Mouse (Mus musculus) stomach, postnatal 0 days (tissue): ENCODE data around the gene Klhl2. TPM values are rescaled to one million over a fixed set of nuclear protein-coding genes. Genes with fewer than 3 reads are reported as not detected.

Experiments
- ATAC-seq: fragments of 200-750 bp; cut with Nextera tagmentation; 2 replicates; pipeline ENCODE4 v1.8.0; 2017; ENCODE audit not compliant: low FRiP score, low TSS enrichment
- DNase-seq: peaks from one replicate; pipeline ENCODE4 v3.0.0-alpha.2; 2016; ENCODE audit warnings: low spot score
- H3K27ac ChIP-seq: fragments of 300-500 bp; sonication (generic); replicated peaks from 2 replicates; pipeline ENCODE4 v1.5.1; 2014; ENCODE audit warnings: mild to moderate bottlenecking, control low read depth
- H3K27me3 ChIP-seq: fragments of 300-500 bp; sonication (generic); 2 replicates; pipeline ENCODE4 v1.6.1; 2014; ENCODE audit warnings: low read length; ENCODE audit not compliant: control insufficient read depth, insufficient read depth
- H3K36me3 ChIP-seq: fragments of 300-500 bp; sonication (generic); 2 replicates; pipeline ENCODE4 v1.6.1; 2014; ENCODE audit warnings: low read length, mixed read lengths; ENCODE audit not compliant: control insufficient read depth, insufficient read depth
- H3K4me1 ChIP-seq: fragments of 300-500 bp; sonication (generic); replicated peaks from 2 replicates; pipeline ENCODE4 v1.6.1; 2014; ENCODE audit warnings: antibody characterized with exemption; ENCODE audit not compliant: control insufficient read depth, insufficient read depth
- H3K4me2 ChIP-seq: fragments of 300-500 bp; sonication (generic); replicated peaks from 2 replicates; pipeline ENCODE4 v1.6.1; 2014; ENCODE audit warnings: low read depth, mild to moderate bottlenecking, control low read depth, moderate library complexity
- H3K4me3 ChIP-seq: fragments of 300-500 bp; sonication (generic); 2 replicates; pipeline ENCODE4 v1.5.1; 2014; ENCODE audit warnings: low read depth, low read length, control low read depth
- H3K9ac ChIP-seq: fragments of 300-500 bp; sonication (generic); 2 replicates; pipeline ENCODE4 v1.6.1; 2014; ENCODE audit warnings: mild to moderate bottlenecking, low read length, control low read depth, mixed read lengths
- H3K9me3 ChIP-seq: fragments of 300-500 bp; sonication (generic); 2 replicates; pipeline ENCODE4 v1.6.1; 2016; ENCODE audit warnings: low read length; ENCODE audit not compliant: control insufficient read depth
- CTCF ChIP-seq: IDR thresholded peaks from 2 replicates; pipeline ENCODE4 v1.5.1; 2016; ENCODE audit warnings: antibody characterized with exemption, low read depth, mild to moderate bottlenecking, moderate library complexity
- EP300 ChIP-seq: optimal IDR thresholded peaks from 2 replicates; pipeline ENCODE3; 2016; ENCODE audit warnings: antibody characterized with exemption
- WGBS: fragments of 180-500 bp; shearing (Covaris S2); extraction: QIAGEN DNeasy Blood & Tissue Kit; methylation state at CpG from one replicate; pipeline ENCODE4 v1.1.7; 2014; 5-methylcytosine and 5-hydroxymethylcytosine counted together
- polyA plus RNA-seq: library from polyadenylated mRNA; unstranded; fragments of >200 nt; fragmentation: Nextera tagmentation; extraction: Ambion mirVana; gene quantifications from 2 replicates; pipeline ENCODE4 v1.2.1, GENCODE M21; 2015

The Klhl2 gene
- polyA plus RNA-seq: 13.4 and 14.0 TPM in 2 replicates

DNA sequence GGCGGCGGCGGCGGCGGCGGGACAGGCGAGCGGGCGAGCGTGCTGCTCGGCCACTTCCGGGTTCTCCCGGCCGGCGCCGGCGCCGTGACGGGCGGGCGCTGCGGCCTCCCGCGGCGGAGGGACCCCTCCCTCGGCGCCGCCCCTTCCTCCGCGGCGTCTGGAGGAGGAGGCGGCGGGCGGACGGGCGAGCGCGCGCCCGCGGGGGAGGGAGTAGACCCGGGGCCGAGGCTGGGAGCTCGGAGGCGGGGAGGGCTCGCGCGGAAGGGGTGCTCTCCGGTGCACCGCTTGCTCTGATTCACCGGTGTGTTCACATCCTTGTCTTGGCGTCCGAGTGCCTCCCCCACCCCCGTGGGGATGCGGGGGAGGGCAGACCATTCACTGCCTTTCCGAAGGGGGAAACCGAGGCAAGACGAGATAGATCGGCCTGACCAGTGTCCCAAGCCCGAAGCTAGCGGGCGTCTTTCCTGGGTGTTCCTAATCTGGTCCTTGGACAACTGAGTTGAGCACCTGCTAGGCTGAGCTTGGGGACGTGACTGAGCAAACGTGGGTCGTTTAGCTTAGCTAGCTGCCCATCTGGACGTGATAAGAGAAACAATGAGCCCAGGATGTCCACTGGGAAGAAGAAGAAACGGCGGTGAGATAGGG is at the start of gene Klhl2:
Gene Klhl2, minus strand, starts transcription at position 121 of the 645 bp plus-strand sequence.
- peak within 1 kb of the TSS; percentile 88 for H3K9ac ChIP-seq
- no peaks in the 10 kb centered on the region for H3K9me3 ChIP-seq
- no peaks in the 10 kb centered on the region for H3K36me3 ChIP-seq
- H3K27me3 ChIP-seq: no peaks in the 10 kb centered on the region
- peak; percentile 23; the same call in 1 of the 2 replicates for TF ChIP-seq CTCF
- no peak for TF ChIP-seq EP300
- peak within 1 kb of the TSS; percentile 83 for H3K27ac ChIP-seq
- DNase-seq (peak; percentile 81), ATAC-seq (peak; percentile 93)
- under 1% methylated on average over 43 of the region's 68 CpGs for WGBS
- H3K4me3 ChIP-seq: peak within 1 kb of the TSS; percentile 91
- H3K4me2 ChIP-seq: peak within 1 kb of the TSS; percentile 90
- H3K4me1 ChIP-seq: peaks cover 3% of the 10 kb centered on the region; the same call in 1 of the 2 replicates

DNA sequence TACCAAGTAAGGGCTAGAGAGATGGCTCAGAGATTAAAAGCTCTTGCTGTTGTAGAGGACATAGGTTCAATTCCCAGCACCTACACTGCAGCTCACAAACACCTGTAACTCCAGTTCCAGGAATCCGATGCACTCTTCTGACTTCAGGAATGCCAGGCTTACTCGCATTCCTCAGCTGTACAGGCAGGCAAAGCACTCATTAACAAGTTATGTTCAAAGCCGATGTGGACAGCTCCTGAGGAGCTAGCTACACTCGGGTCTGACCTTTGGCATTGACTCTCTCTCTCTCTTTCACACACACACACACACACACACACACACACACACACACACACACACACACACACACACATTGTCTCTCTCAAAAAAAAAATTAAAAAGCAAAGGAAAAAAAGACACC is 48.9 kb upstream of the Klhl2 start:
- Histone ChIP-seq H3K4me1 (no peaks in the 10 kb centered on the region), H3K4me3 (no peak overlapping the region), H3K4me2 (no peak overlapping the region), H3K36me3 (no peaks in the 10 kb centered on the region), H3K27ac (no peak overlapping the region), H3K27me3 (no peaks in the 10 kb centered on the region), H3K9ac (no peak overlapping the region), H3K9me3 (no peaks in the 10 kb centered on the region)
- no peak for ATAC-seq
- 19% methylated on average over 4 of the region's 4 CpGs for WGBS
- DNase-seq: no peak
- TF ChIP-seq CTCF (no peak), EP300 (no peak)

DNA sequence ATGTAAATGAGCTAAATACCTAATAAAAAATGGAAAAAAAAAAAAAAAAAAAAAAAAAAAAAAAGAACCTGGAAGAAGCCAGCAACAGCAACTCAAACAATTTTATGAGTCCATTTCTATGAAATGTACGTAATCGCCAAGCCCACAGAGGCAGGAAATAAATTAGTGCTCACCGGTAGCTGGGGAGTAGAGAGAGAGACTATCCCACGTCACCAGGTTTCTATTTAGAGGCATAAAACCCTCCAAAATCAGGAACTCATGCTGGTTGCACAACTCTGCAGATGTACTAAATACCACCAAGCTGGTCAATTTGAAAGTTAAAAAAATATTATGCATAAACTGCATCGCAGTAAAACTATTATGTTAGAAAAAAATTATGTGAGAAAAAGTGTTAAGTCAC is 46.9 kb upstream of the Klhl2 start:
- H3K9ac ChIP-seq: no peak overlapping the region
- no peak overlapping the region for H3K4me2 ChIP-seq
- WGBS: 88% methylated on average over 5 of the region's 5 CpGs
- H3K4me3 ChIP-seq: no peak overlapping the region
- TF ChIP-seq CTCF (no peak), EP300 (no peak)
- no peaks in the 10 kb centered on the region for H3K36me3 ChIP-seq
- no peak overlapping the region for H3K27ac ChIP-seq
- H3K27me3 ChIP-seq: no peaks in the 10 kb centered on the region
- no peaks in the 10 kb centered on the region for H3K9me3 ChIP-seq
- H3K4me1 ChIP-seq: no peaks in the 10 kb centered on the region
- ATAC-seq (no peak), DNase-seq (no peak)

DNA sequence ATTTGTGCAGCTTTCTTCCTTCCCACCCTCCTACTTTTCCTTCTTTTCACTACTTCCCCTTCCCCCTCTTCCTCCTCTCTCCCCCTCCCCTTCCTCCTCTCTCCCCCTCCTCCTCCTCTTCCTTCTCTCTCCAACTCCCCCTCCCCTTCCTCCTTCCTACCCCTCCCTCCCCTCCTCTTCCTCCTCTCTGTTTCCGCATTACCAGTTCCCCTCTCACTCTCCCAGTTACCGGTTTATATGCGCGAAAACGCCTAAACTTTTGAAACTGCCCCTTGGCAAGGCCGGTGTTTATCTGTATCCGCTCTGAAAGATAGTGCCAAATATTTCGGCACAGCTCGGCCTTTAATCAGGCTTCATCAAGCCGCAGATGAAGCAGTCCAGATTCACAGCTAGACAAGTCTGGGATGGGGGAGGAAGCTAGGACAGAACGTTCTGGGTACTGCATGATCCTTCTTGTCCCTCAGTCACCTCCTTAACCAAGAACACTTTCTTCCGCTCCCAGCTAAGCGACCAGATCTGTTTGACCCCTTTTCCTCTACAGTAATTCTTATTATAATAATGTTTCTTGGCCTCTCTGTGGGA is 30.9 kb upstream of the Klhl2 start:
- H3K4me2 ChIP-seq: peak overlapping the region; percentile 40
- TF ChIP-seq EP300: peak; percentile 63
- TF ChIP-seq CTCF: no peak
- no peaks in the 10 kb centered on the region for H3K9me3 ChIP-seq
- no peaks in the 10 kb centered on the region for H3K36me3 ChIP-seq
- DNase-seq: no peak
- no peak overlapping the region for H3K4me3 ChIP-seq
- WGBS: 17% methylated on average over 13 of the region's 13 CpGs
- H3K27me3 ChIP-seq: no peaks in the 10 kb centered on the region
- H3K9ac ChIP-seq: no peak overlapping the region
- peak; percentile 53; the same call in 1 of the 2 replicates for ATAC-seq
- no peaks in the 10 kb centered on the region for H3K4me1 ChIP-seq
- H3K27ac ChIP-seq: 0 out of 2 replicates have a peak overlapping the region, but pooled peaks have one; percentile 2

DNA sequence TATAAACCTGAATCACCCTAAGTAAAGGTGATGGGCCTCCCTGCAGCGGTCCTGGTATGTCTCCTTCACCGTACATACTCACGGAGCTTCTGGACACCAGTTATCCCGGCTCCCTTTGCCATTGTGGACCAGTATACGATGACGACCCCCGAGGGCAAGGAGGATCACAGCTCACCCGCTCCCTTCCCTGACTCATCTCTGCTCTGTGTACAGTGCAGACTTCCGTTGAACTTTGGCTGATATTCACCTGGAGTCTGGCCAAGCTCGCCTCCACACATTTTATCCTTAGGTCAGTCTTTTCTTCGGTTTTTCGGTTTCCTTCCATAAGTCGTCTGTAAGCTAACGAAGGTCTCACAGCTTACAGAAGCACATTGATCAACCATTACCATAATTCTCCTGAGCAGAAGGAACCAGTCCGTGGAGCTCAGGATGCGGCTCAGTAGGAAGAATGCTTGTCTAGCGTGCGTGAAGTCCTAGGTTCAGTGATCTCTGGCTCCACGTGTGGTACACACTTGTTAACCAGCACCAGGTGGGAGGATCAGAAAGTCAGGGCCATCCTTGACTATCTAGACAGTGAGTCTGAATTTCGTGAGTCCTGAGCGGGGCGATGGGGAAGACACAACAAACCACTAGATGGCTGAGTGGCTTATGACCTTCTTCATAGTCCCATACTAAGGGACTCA is 28.0 kb upstream of the Klhl2 start:
- Histone ChIP-seq H3K4me1 (no peaks in the 10 kb centered on the region), H3K36me3 (no peaks in the 10 kb centered on the region), H3K4me3 (no peak overlapping the region), H3K9me3 (no peaks in the 10 kb centered on the region), H3K4me2 (no peak overlapping the region), H3K27me3 (no peaks in the 10 kb centered on the region), H3K27ac (no peak overlapping the region), H3K9ac (no peak overlapping the region)
- 69% methylated on average over 22 of the region's 22 CpGs for WGBS
- DNase-seq (peak; percentile 18), ATAC-seq (0 out of 2 replicates have a peak, but pooled peaks have one; percentile 32)
- TF ChIP-seq EP300 (no peak), CTCF (no peak)
